Mouse (Mus musculus): Measurements from ENCODE around the gene E430018J23Rik. TPM values are rescaled to one million over a fixed set of nuclear protein-coding genes. Genes with fewer than 3 reads are reported as not detected.

The E430018J23Rik gene
- polyA plus RNA-seq (2014; fragmentation: Illumina TruSeq; extraction: RNeasy Lipid Tissue Mini Kit (QIAGEN cat#74804); ENCODE audit: low read depth, low replicate concordance): 0.69 TPM

DNA sequence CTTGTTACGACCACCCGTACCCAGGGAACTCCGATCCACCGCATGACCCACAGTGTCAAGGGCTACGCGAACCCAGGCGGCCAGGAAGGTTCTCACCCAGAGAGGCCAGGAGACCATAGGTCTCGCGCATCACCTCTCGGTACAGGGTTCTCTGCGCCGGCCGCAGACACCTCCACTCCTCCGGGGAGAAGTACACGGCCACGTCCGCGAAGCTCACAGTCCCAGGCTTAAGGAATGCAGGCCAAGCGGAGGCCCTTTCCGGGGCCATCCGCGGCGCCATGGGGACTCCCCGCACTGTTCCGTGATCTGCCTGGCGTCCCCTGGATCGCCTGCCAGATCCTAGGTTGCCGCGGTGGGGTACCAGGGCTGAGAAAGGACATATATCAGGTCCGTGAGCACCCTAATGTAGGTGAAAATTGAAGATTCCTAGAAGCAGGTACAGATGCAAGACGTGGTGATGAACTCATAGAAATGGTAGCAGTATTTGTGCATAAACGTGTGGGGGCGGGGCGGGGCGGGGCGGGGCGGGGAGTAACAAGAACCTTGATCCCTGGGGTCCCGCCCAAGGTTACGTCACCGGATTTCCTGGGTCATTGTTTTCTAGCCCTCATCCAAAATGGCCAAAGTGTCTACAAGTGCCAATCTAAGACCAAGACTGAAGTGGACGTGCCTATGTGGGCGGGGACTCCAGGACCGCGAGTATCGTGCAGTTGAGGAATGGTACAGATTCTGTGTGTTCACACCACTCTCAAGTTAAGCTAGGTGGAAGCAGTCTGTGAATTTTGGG lies at the start of gene E430018J23Rik:
TSS of gene E430018J23Rik (minus strand) at position 473 of the 787 bp plus-strand sequence.

DNA sequence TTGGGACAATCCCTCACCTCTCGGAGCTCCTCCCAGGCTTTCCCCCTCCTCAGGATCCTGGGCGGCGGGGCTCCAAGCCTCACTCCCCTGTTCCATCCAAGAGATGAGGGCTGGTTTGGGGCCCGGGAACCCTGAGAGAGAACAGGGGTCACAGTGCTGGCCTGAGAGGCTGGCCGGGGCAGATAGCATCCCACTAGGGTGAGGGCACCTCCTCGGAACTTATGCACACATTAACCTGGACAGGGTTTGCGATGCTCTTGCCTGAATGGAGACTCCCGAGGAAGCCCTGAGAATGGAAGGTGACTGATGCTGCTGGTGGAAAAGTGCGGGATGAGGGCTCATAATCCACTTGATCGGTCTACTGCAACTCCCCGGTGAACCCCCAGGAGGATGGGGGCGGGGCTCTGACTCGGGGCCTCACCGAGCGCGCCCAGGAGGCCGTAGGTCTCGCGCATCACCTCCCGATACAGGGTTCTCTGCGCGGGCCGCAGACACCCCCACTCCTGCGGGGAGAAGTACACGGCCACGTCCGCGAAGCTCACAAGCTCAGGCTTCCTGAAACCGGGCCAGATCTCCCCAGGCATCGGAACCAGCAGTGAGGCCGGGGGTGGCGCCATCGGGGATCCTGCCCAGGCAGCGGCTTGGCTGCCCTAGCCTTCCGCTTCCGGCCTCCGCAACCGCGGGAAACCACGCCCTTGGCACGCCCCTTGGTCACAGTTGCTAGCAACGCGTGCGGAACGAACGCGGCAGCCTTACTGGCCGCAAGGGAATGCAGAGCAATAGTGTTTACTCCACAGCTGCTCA lies 28.2 kb upstream of the E430018J23Rik start, which contains the start of gene Zfp688:
TSS of gene Zfp688 (minus strand) at position 681 of the 804 bp plus-strand sequence.

DNA sequence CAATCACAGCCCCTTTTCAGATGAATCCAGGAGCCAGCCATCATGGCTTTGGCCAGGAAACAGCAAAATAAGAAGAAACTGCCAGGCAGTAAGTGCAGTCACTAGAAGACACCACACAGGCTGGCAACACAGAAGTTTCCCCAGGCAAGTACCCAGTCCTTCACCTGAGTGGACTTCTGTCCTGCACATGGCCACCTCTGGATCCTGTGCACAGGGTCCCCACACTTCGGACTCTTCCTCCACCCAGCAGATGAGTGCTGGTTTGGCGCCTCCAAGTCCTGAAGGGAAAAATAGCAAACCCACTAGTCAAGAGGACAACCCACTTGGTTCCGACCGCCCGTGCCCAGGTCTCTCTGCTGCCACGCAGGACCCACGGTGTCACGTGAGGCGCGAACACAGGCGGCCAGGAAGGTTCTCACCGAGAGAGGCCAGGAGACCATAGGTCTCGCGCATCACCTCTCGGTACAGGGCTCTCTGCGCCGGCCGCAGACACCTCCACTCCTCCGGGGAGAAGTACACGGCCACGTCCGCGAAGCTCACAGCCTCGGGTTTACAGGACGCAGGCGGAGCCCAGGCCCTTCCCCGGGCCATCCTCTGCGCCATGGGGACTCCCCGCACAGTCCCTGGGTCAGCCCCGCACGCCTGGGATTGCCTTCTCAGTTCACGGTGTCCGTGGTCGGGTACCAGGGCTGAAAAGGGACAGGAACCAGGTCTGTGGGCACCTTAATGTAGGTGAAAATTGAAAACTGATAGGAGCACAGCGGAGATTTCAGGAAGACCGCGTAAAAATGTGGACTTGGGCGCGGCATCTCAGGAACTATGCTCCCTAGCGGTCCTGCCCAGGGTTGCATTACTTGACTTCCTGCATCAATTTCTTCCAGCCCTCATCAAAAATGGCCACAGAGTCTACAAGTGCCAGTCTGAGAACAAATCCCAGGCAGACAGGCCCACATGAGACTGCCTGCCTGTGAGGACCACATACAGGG lies 12.9 kb upstream of the E430018J23Rik start, which contains the start of gene Zfp764:
TSS of gene Zfp764 (minus strand) at position 821 of the 986 bp plus-strand sequence.

DNA sequence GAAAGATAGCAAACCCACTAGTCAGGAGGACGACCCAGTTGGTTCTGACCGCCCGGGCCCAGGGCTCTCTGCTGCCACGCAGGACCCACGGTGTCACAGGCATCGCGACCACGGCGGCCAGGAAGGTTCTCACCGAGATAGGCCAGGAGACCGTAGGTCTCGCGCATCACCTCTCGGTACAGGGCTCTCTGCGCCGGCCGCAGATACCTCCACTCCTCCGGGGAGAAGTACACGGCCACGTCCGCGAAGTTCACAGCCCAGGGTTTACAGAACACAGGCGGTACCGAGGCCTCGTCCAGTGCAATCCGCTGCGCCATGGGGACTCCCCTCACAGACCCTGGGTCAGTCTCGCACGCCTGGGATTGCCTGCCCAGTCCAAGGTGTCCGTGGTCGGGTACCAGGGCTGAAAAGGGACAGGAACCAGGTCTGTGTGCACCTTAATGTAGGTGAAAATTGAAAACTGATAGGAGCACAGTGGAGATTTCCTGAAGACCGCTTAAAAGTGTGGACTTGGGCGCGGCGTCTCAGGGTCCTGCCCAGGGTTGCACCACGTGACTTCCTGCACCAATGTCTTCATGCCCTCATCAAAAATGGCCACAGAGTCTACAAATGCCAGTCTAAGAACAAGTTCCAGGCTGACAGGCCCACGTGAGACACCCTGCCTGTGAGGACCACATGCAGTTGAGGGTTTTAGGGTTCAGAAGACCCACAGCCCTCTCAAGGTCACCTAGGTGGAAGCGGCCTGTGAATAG lies 6.6 kb downstream of the E430018J23Rik start, which contains the start of gene 9130019O22Rik:
TSS of gene 9130019O22Rik (minus strand) at position 526 of the 752 bp plus-strand sequence.

DNA sequence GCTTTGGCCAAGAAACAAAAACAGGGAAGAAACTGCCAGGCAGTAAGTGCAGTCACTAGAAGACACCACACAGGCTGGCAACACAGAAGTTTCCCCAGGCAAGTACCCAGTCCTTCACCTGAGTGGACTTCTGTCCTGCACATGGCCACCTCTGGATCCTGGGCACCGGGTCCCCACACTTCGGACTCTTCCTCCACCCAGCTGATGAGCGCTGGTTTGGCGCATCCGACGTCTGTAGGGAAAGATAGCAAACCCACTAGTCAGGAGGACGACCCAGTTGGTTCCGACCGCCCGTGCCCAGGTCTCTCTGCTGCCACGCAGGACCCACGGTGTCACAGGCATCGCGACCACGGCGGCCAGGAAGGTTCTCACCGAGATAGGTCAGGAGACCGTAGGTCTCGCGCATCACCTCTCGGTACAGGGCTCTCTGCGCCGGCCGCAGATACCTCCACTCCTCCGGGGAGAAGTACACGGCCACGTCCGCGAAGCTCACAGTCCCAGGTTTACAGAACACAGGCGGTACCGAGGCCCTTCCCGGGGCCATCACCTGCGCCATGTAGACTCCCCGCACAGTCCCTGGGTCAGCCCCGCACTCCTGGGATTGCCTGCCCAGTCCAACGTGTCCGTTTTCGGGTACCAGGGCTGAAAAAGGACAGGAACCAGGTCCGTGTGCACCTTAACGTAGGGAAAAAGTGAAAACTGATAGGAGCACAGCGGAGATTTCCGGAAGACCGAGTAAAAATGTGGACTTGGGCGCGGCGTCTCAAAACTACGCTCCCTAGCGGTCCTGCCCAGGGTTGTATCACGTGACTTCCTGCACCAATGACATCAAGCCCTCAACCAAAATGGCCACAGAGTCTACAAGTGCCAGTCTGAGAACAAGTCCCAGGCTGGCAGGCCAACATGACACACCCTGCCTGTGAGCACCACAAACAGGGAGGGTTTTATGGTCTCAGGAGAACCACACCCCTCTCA lies 17.9 kb downstream of the E430018J23Rik start, which contains the start of gene Zfp747:
TSS of gene Zfp747 (minus strand) at position 780 of the 975 bp plus-strand sequence.

DNA sequence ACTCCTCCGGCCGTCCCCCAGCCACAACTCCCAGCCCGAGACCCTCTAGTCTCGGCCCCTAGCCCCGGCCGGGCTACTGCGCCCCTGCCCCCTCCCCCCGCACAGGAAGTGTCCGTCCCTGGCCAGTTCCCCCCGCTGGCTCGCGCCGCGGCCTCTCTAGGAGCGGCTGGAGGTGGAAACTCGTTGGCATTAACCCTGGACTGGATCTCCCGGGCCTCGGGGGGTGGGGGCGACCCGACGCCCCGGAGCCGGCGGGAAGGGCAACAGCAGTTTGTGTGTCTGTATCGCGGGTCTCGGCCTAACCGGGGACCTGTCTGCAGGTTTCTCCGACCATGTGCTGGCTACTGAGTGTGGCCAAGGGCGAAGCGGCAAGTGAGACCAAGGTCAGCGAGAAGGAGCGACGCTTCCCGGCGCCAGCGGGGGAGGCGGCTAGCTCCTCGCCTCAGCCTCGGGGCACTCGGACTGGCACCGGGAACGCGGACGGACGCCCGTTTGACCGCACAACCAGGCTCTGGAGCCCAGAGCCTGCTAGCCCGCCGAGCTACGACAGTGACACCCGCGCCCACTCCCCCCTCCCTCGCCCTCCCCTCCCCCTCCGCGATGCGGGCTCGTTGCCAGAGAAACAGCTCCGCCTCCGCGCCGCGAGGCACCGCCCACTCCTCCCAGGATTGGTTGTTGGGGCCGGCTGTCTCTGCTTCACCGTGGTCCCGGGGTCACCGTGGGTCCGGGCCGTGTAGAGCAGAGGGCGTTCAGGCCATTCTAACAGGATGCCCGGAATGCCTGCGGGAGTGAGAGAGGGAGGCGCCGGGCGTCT lies 47.7 kb downstream of the E430018J23Rik start, which contains the start of gene Zfp768:
TSS of gene Zfp768 (minus strand) at position 78 of the 814 bp plus-strand sequence.

Other genes with a start within 250 kb of the E430018J23Rik start
- 11.2 TPM for gene Cd2bp2, start 197.6 kb downstream of the E430018J23Rik start, polyA plus RNA-seq (2014; fragmentation: Illumina TruSeq; extraction: RNeasy Lipid Tissue Mini Kit (QIAGEN cat#74804); ENCODE audit: low read depth, low replicate concordance)
- 1.9 TPM for gene Tbc1d10b, start 185.2 kb downstream of the E430018J23Rik start, polyA plus RNA-seq (2014; fragmentation: Illumina TruSeq; extraction: RNeasy Lipid Tissue Mini Kit (QIAGEN cat#74804); ENCODE audit: low read depth, low replicate concordance)
- not detected for gene Mylpf, start 184.7 kb downstream of the E430018J23Rik start, polyA plus RNA-seq (2014; fragmentation: Illumina TruSeq; extraction: RNeasy Lipid Tissue Mini Kit (QIAGEN cat#74804); ENCODE audit: low read depth, low replicate concordance)
- gene Zfp553, start 160.6 kb downstream of the E430018J23Rik start, polyA plus RNA-seq (2014; fragmentation: Illumina TruSeq; extraction: RNeasy Lipid Tissue Mini Kit (QIAGEN cat#74804); ENCODE audit: low read depth, low replicate concordance): 1.3 TPM
- gene Sept1, start 160.5 kb downstream of the E430018J23Rik start, polyA plus RNA-seq (2014; fragmentation: Illumina TruSeq; extraction: RNeasy Lipid Tissue Mini Kit (QIAGEN cat#74804); ENCODE audit: low read depth, low replicate concordance): not detected
- gene Zfp771, start 149.4 kb downstream of the E430018J23Rik start, polyA plus RNA-seq (2014; fragmentation: Illumina TruSeq; extraction: RNeasy Lipid Tissue Mini Kit (QIAGEN cat#74804); ENCODE audit: low read depth, low replicate concordance): not detected
- not detected for gene Dctpp1, start 132.9 kb downstream of the E430018J23Rik start, polyA plus RNA-seq (2014; fragmentation: Illumina TruSeq; extraction: RNeasy Lipid Tissue Mini Kit (QIAGEN cat#74804); ENCODE audit: low read depth, low replicate concordance)
- 208 TPM for gene Sephs2, start 119.6 kb downstream of the E430018J23Rik start, polyA plus RNA-seq (2014; fragmentation: Illumina TruSeq; extraction: RNeasy Lipid Tissue Mini Kit (QIAGEN cat#74804); ENCODE audit: low read depth, low replicate concordance)
- 0.16 TPM for gene Itgal, start 97.4 kb downstream of the E430018J23Rik start, polyA plus RNA-seq (2014; fragmentation: Illumina TruSeq; extraction: RNeasy Lipid Tissue Mini Kit (QIAGEN cat#74804); ENCODE audit: low read depth, low replicate concordance)
- 4.7 TPM for gene Zfp768, start 48.0 kb downstream of the E430018J23Rik start, polyA plus RNA-seq (2014; fragmentation: Illumina TruSeq; extraction: RNeasy Lipid Tissue Mini Kit (QIAGEN cat#74804); ENCODE audit: low read depth, low replicate concordance)
- 1.6 TPM for gene Zfp747, start 17.6 kb downstream of the E430018J23Rik start, polyA plus RNA-seq (2014; fragmentation: Illumina TruSeq; extraction: RNeasy Lipid Tissue Mini Kit (QIAGEN cat#74804); ENCODE audit: low read depth, low replicate concordance)
- gene 9130019O22Rik, start 6.5 kb downstream of the E430018J23Rik start, polyA plus RNA-seq (2014; fragmentation: Illumina TruSeq; extraction: RNeasy Lipid Tissue Mini Kit (QIAGEN cat#74804); ENCODE audit: low read depth, low replicate concordance): 0.97 TPM
- gene Zfp764, start 13.2 kb upstream of the E430018J23Rik start, polyA plus RNA-seq (2014; fragmentation: Illumina TruSeq; extraction: RNeasy Lipid Tissue Mini Kit (QIAGEN cat#74804); ENCODE audit: low read depth, low replicate concordance): 2.5 TPM
- 0.89 TPM for gene Zfp688, start 28.4 kb upstream of the E430018J23Rik start, polyA plus RNA-seq (2014; fragmentation: Illumina TruSeq; extraction: RNeasy Lipid Tissue Mini Kit (QIAGEN cat#74804); ENCODE audit: low read depth, low replicate concordance)
- gene Zfp689, start 55.5 kb upstream of the E430018J23Rik start, polyA plus RNA-seq (2014; fragmentation: Illumina TruSeq; extraction: RNeasy Lipid Tissue Mini Kit (QIAGEN cat#74804); ENCODE audit: low read depth, low replicate concordance): 0.89 TPM
- 10.5 TPM for gene Prr14, start 66.0 kb upstream of the E430018J23Rik start, polyA plus RNA-seq (2014; fragmentation: Illumina TruSeq; extraction: RNeasy Lipid Tissue Mini Kit (QIAGEN cat#74804); ENCODE audit: low read depth, low replicate concordance)
- 6.2 TPM for gene Fbrs, start 85.6 kb upstream of the E430018J23Rik start, polyA plus RNA-seq (2014; fragmentation: Illumina TruSeq; extraction: RNeasy Lipid Tissue Mini Kit (QIAGEN cat#74804); ENCODE audit: low read depth, low replicate concordance)
- 7.5 TPM for gene Srcap, start 118.4 kb upstream of the E430018J23Rik start, polyA plus RNA-seq (2014; fragmentation: Illumina TruSeq; extraction: RNeasy Lipid Tissue Mini Kit (QIAGEN cat#74804); ENCODE audit: low read depth, low replicate concordance)
- gene Gm42715, start 126.0 kb upstream of the E430018J23Rik start, polyA plus RNA-seq (2014; fragmentation: Illumina TruSeq; extraction: RNeasy Lipid Tissue Mini Kit (QIAGEN cat#74804); ENCODE audit: low read depth, low replicate concordance): 4.0 TPM
- gene Tmem265, start 167.8 kb upstream of the E430018J23Rik start, polyA plus RNA-seq (2014; fragmentation: Illumina TruSeq; extraction: RNeasy Lipid Tissue Mini Kit (QIAGEN cat#74804); ENCODE audit: low read depth, low replicate concordance): not detected
- 15.2 TPM for gene Phkg2, start 179.7 kb upstream of the E430018J23Rik start, polyA plus RNA-seq (2014; fragmentation: Illumina TruSeq; extraction: RNeasy Lipid Tissue Mini Kit (QIAGEN cat#74804); ENCODE audit: low read depth, low replicate concordance)
- 0.73 TPM for gene Ccdc189, start 195.0 kb upstream of the E430018J23Rik start, polyA plus RNA-seq (2014; fragmentation: Illumina TruSeq; extraction: RNeasy Lipid Tissue Mini Kit (QIAGEN cat#74804); ENCODE audit: low read depth, low replicate concordance)
- gene Rnf40, start 195.1 kb upstream of the E430018J23Rik start, polyA plus RNA-seq (2014; fragmentation: Illumina TruSeq; extraction: RNeasy Lipid Tissue Mini Kit (QIAGEN cat#74804); ENCODE audit: low read depth, low replicate concordance): 1.3 TPM
- 6.6 TPM for gene Zfp629, start 222.2 kb upstream of the E430018J23Rik start, polyA plus RNA-seq (2014; fragmentation: Illumina TruSeq; extraction: RNeasy Lipid Tissue Mini Kit (QIAGEN cat#74804); ENCODE audit: low read depth, low replicate concordance)

Measured in kidney, adult 10 weeks (tissue).